Mouse (Mus musculus) gastrocnemius, postnatal 4 days (tissue): ENCODE measurements around the gene Unc119. TPM values are rescaled to one million over a fixed set of nuclear protein-coding genes. Genes with fewer than 3 reads are reported as not detected.

Experiments used
- DNase-seq, 2 experiments: peaks; one replicate each; pipeline ENCODE4 v3.0.0; 2021 to 2022; ENCODE audit warnings: low spot score in 2 of 2, mixed read lengths in 2 of 2
- total RNA-seq, 2 experiments: library from RNA; stranded (reverse); gene quantifications; 2 replicates each; pipeline ENCODE4 v1.2.3; 2021

The Unc119 gene
- total RNA-seq, 2 experiments from 2014 or later: 20.4 to 26.7 TPM

GRCm38 (mm10) chr11:78341702-78342101 is 1.6 kb upstream of the Unc119 start:
- no peak for DNase-seq

GRCm38 (mm10) chr11:78344328-78344889 is 1.1 kb downstream of the Unc119 start:
- DNase-seq: no peak

GRCm38 (mm10) chr11:78344890-78345715 is 1.8 kb downstream of the Unc119 start:
- DNase-seq: peak in 1 of 2 experiments; percentile 80

GRCm38 (mm10) chr11:78345801-78346200 is 2.5 kb downstream of the Unc119 start:
- no peak for DNase-seq

- no peak for DNase-seq
These were observed 3.2 kb downstream of the Unc119 start for GRCm38 (mm10) chr11:78346326-78347069.

- DNase-seq: peak in 1 of 2 experiments; percentile 73
These were observed 3.9 kb downstream of the Unc119 start for GRCm38 (mm10) chr11:78347070-78347754.

- no peak for DNase-seq
These were observed 4.6 kb downstream of the Unc119 start for GRCm38 (mm10) chr11:78347908-78348307.

- no peak for DNase-seq
These were observed 5.2 kb downstream of the Unc119 start for GRCm38 (mm10) chr11:78348474-78348873.

GRCm38 (mm10) chr11:78349441-78350358 is 6.4 kb downstream of the Unc119 start:
- DNase-seq: no peak

GRCm38 (mm10) chr11:78353081-78353480 is 9.8 kb downstream of the Unc119 start:
- no peak for DNase-seq

GRCm38 (mm10) chr11:78354905-78355304 is 11.6 kb downstream of the Unc119 start:
- DNase-seq: no peak

GRCm38 (mm10) chr11:78355471-78356238 is 12.4 kb downstream of the Unc119 start:
- DNase-seq: peak in 1 of 2 experiments; percentile 67

GRCm38 (mm10) chr11:78358330-78359007 is 15.2 kb downstream of the Unc119 start:
- DNase-seq: no peak

GRCm38 (mm10) chr11:78360125-78360788 is 17.0 kb downstream of the Unc119 start:
- DNase-seq: peak in 1 of 2 experiments; percentile 75

GRCm38 (mm10) chr11:78360789-78361131 is 17.5 kb downstream of the Unc119 start:
- no peak for DNase-seq

- DNase-seq: no peak
These were observed 20.2 kb downstream of the Unc119 start for GRCm38 (mm10) chr11:78363309-78364007.

GRCm38 (mm10) chr11:78364103-78364502 is 20.8 kb downstream of the Unc119 start:
- no peak for DNase-seq
